Mouse (Mus musculus) midbrain, embryonic 11.5 days (tissue): Measurements from ENCODE around the gene Fgf23. TPM values are rescaled to one million over a fixed set of nuclear protein-coding genes. Genes with fewer than 3 reads are reported as not detected.

Experiments used
- ATAC-seq: fragments of 200-750 bp; cut with Nextera tagmentation; 2 replicates; pipeline ENCODE4 v1.8.0; 2017; ENCODE audit warnings: moderate TSS enrichment, moderate library complexity; ENCODE audit not compliant: low FRiP score
- DNase-seq: peaks from one replicate; pipeline ENCODE4 v3.0.0; 2015; ENCODE audit warnings: low spot score; ENCODE audit errors: missing footprints
- H3K27ac ChIP-seq: fragments of 300-500 bp; sonication (generic); 2 replicates; pipeline ENCODE4 v1.5.1; 2014; ENCODE audit warnings: low read depth, low read length
- H3K27me3 ChIP-seq: fragments of 300-500 bp; sonication (generic); 2 replicates; pipeline ENCODE4 v1.6.1; 2014; ENCODE audit warnings: mild to moderate bottlenecking, low read length, moderate library complexity, mixed read lengths; ENCODE audit not compliant: control insufficient read depth, insufficient read depth
- H3K36me3 ChIP-seq: fragments of 300-500 bp; sonication (generic); 2 replicates; pipeline ENCODE4 v1.6.1; 2014; ENCODE audit warnings: mild to moderate bottlenecking, low read length, moderate library complexity, mixed read lengths; ENCODE audit not compliant: control insufficient read depth, insufficient read depth
- H3K4me1 ChIP-seq: fragments of 300-500 bp; sonication (generic); 2 replicates; pipeline ENCODE4 v1.6.1; 2014; ENCODE audit warnings: low read length; ENCODE audit not compliant: control insufficient read depth, insufficient read depth
- H3K4me2 ChIP-seq: fragments of 300-500 bp; sonication (generic); 2 replicates; pipeline ENCODE4 v1.6.1; 2014; ENCODE audit warnings: mild to moderate bottlenecking, moderate library complexity
- H3K4me3 ChIP-seq: fragments of 300-500 bp; sonication (generic); 2 replicates; pipeline ENCODE4 v1.5.1; 2014; ENCODE audit warnings: low read depth, low read length
- H3K9ac ChIP-seq: fragments of 300-500 bp; sonication (generic); 2 replicates; pipeline ENCODE4 v1.6.1; 2014; ENCODE audit warnings: low read length
- H3K9me3 ChIP-seq: fragments of 300-500 bp; sonication (generic); 2 replicates; pipeline ENCODE4 v1.6.1; 2016; ENCODE audit warnings: low read length; ENCODE audit not compliant: control insufficient read depth
- WGBS: fragments of 180-500 bp; shearing (Covaris S2); extraction: QIAGEN DNeasy Blood & Tissue Kit; methylation state at CpG from one replicate; pipeline ENCODE4 v1.1.7; 2014; 5-methylcytosine and 5-hydroxymethylcytosine counted together
- polyA plus RNA-seq: library from polyadenylated mRNA; unstranded; fragments of >200 nt; fragmentation: Nextera tagmentation; extraction: Ambion mirVana; gene quantifications from 2 replicates; pipeline ENCODE4 v1.2.1, GENCODE M21; 2014

Gene Fgf23
- polyA plus RNA-seq, 1 experiment from 2014 or later: not detected

- Histone ChIP-seq H3K4me2 (no peak overlapping the region), H3K27ac (no peak overlapping the region), H3K9me3 (no peaks in the 10 kb centered on the region), H3K4me1 (peaks cover 8% of the 10 kb centered on the region; the same call in 1 of the 2 replicates), H3K4me3 (no peak overlapping the region), H3K9ac (no peak overlapping the region), H3K36me3 (peaks cover 19% of the 10 kb centered on the region), H3K27me3 (no peaks in the 10 kb centered on the region)
- WGBS: 94% methylated on average over 14 of the region's 14 CpGs
- ATAC-seq: no peak
- DNase-seq: peak; percentile 75
These were observed 57.0 kb downstream of the Fgf23 start for GRCm38 (mm10) chr6:127129659-127130058.

- Histone ChIP-seq H3K9ac (no peak overlapping the region), H3K4me3 (no peak overlapping the region), H3K36me3 (peaks cover 19% of the 10 kb centered on the region), H3K4me1 (peaks cover 8% of the 10 kb centered on the region; the same call in 1 of the 2 replicates), H3K27me3 (no peaks in the 10 kb centered on the region), H3K9me3 (no peaks in the 10 kb centered on the region), H3K4me2 (no peak overlapping the region), H3K27ac (no peak overlapping the region)
- WGBS: 67% methylated on average over 13 of the region's 13 CpGs
- ATAC-seq (no peak), DNase-seq (peak; percentile 84)
These were observed 57.7 kb downstream of the Fgf23 start for GRCm38 (mm10) chr6:127130377-127130776.

Other genes starting within 250 kb of the Fgf23 start
- gene Ndufa9, start 223.8 kb upstream of the Fgf23 start, polyA plus RNA-seq: 194 and 196 TPM in 2 replicates
- 0.06 and 0.08 TPM in 2 replicates for gene Akap3, start 219.8 kb upstream of the Fgf23 start, polyA plus RNA-seq
- 0.11 TPM in 1 of 2 replicates, not detected in the other for gene Dyrk4, start 151.1 kb upstream of the Fgf23 start, polyA plus RNA-seq
- gene Rad51ap1, start 133.3 kb upstream of the Fgf23 start, polyA plus RNA-seq: 82.3 and 87.5 TPM in 2 replicates
- gene D6Wsu163e, start 132.9 kb upstream of the Fgf23 start, polyA plus RNA-seq: 19.4 and 21.5 TPM in 2 replicates
- gene Fgf6, start 57.3 kb upstream of the Fgf23 start, polyA plus RNA-seq: not detected in 2 replicates
- gene Tigar, start 36.7 kb downstream of the Fgf23 start, polyA plus RNA-seq: 5.8 and 6.9 TPM in 2 replicates
- gene Ccnd2, start 79.3 kb downstream of the Fgf23 start, polyA plus RNA-seq: 1,627 and 1,717 TPM in 2 replicates